ENCODE assay signal across 23 mouse cellular contexts in genomic region chr1:89573486-89573885, GRCm38 (mm10).
A peak's percentile ranks its signal among the peaks of the same experiment; 100 is the strongest.
DNase-seq lines count a peak whose midpoint lies in the region; ATAC-seq lines count a peak whose summit lies in the region.
"Had no signal": no experiment of that assay in that cellular context is flagged by ENCODE, and none has a peak within 500 bp of the region (broad histone marks: within the 10 kb centered on the region; RNA-seq: fewer than 3 reads in every experiment).

No protein-coding gene starts in this region.

- no peak for DNase-seq in frontal cortex, adult 2 months (ENCODE audit: extremely low spot score in 1 of 2, low spot score in 1 of 2)
- peak; percentile 97 for DNase-seq in heart, adult 11 months
- peak; percentile 42 to 51 for DNase-seq in heart, postnatal 10 days
- DNase-seq in heart, postnatal 36 days: no peak
- DNase-seq in right cerebral cortex, adult 18-20 months: peak; percentile 46
- DNase-seq in right cerebral cortex, postnatal 25 days: no peak
- DNase-seq: adrenal gland, adult 8-10 months; adrenal gland, postnatal 25 days; cerebellum, adult 18-20 months; cerebellum, adult 9-10 months; cerebellum, postnatal 14 days; gastrocnemius, postnatal 14 days; kidney, adult 11 months; kidney, adult 8-10 months had no signal

- no peak overlapping the region for H3K4me2 ChIP-seq in heart, embryonic 11.5 days
- H3K4me2 ChIP-seq: forebrain, embryonic 13.5 days; hindbrain, embryonic 12.5 days; hindbrain, embryonic 15.5 days; intestine, embryonic 15.5 days had no signal

- H3K27me3 ChIP-seq in heart, embryonic 11.5 days (ENCODE audit: control insufficient read depth, insufficient read depth, low read length): no peaks in the 10 kb centered on the region
- H3K27me3 ChIP-seq: forebrain, embryonic 13.5 days; hindbrain, embryonic 12.5 days; hindbrain, embryonic 15.5 days; intestine, embryonic 15.5 days had no signal

- 83% methylated on average over 4 of the region's 4 CpGs for WGBS in heart, embryonic 11.5 days (ENCODE audit: insufficient replicate concordance)

- H3K9ac ChIP-seq in heart, embryonic 11.5 days (ENCODE audit: low read depth, low read length): no peak overlapping the region
- H3K9ac ChIP-seq: forebrain, embryonic 13.5 days; hindbrain, embryonic 12.5 days; hindbrain, embryonic 15.5 days; intestine, embryonic 15.5 days had no signal

- no peak overlapping the region for H3K4me3 ChIP-seq in heart, embryonic 11.5 days (ENCODE audit: low read depth, low read length)
- H3K4me3 ChIP-seq: forebrain, embryonic 10.5 days; forebrain, embryonic 13.5 days; hindbrain, embryonic 12.5 days; hindbrain, embryonic 15.5 days; intestine, embryonic 15.5 days had no signal

- ATAC-seq in frontal cortex, adult (ENCODE audit: low TSS enrichment): peak; percentile 36
- ATAC-seq in heart, embryonic 11.5 days (replicated peaks; ENCODE audit: insufficient number of reproducible peaks, low FRiP score, low TSS enrichment): no peak
- ATAC-seq: activated CD4-positive, CD25-positive, alpha-beta regulatory T cell, adult 4 months; forebrain, embryonic 13.5 days; forebrain, embryonic 16.5 days; intestine, embryonic 15.5 days had no signal

- no peak overlapping the region for H3K27ac ChIP-seq in heart, embryonic 11.5 days (ENCODE audit: low read depth, low read length)
- H3K27ac ChIP-seq: forebrain, embryonic 10.5 days; forebrain, embryonic 13.5 days; hindbrain, embryonic 12.5 days; hindbrain, embryonic 15.5 days; intestine, embryonic 15.5 days had no signal

- H3K9me3 ChIP-seq in heart, embryonic 11.5 days (replicated peaks; ENCODE audit: control insufficient read depth, low read length): no peaks in the 10 kb centered on the region
- H3K9me3 ChIP-seq: forebrain, embryonic 10.5 days; forebrain, embryonic 13.5 days; hindbrain, embryonic 12.5 days; hindbrain, embryonic 15.5 days; intestine, embryonic 15.5 days had no signal

- intact Hi-C loops in heart, postnatal 10 days (cut with DNase I): no loop called here
- intact Hi-C loops in heart, postnatal 36 days (cut with DNase I): no loop called here

- H3K4me1 ChIP-seq in heart, embryonic 11.5 days (ENCODE audit: control insufficient read depth, insufficient read depth, low read length): peaks cover 49% of the 10 kb centered on the region

- H3K36me3 ChIP-seq in heart, embryonic 11.5 days (ENCODE audit: control insufficient read depth, insufficient read depth, low read length): no peaks in the 10 kb centered on the region
- H3K36me3 ChIP-seq: forebrain, embryonic 10.5 days; hindbrain, embryonic 12.5 days; hindbrain, embryonic 15.5 days; intestine, embryonic 15.5 days had no signal

Comparison
In these comparisons a context has a peak if more than half of its experiments do, and no peak if none do; other contexts are left out.
1. DNase-seq: peak in heart, adult 11 months (single experiment), heart, postnatal 10 days (2 of 2) and right cerebral cortex, adult 18-20 months (single experiment); none in frontal cortex, adult 2 months (0 of 2), heart, postnatal 36 days (0 of 2) and right cerebral cortex, postnatal 25 days (single experiment).